Comparison of ENCODE assay signal across 8 mouse cellular contexts in genomic region chr16:4212167-4212962, GRCm38 (mm10). TPM values are rescaled to one million over a fixed set of nuclear protein-coding genes. Genes with fewer than 3 reads are reported as not detected.
DNase-seq lines count a peak whose midpoint lies in the region; ATAC-seq and TF ChIP-seq lines count a peak whose summit lies in the region.

No protein-coding gene starts in this region.

- 6% methylated on average over 23 of the region's 23 CpGs for WGBS in hindbrain, embryonic 14.5 days
- WGBS in midbrain, embryonic 16.5 days: 3% methylated on average over 23 of the region's 23 CpGs

- H3K9me3 ChIP-seq in hindbrain, embryonic 14.5 days (ENCODE audit: control insufficient read depth, low read length): no peaks in the 10 kb centered on the region
- H3K9me3 ChIP-seq in midbrain, embryonic 16.5 days (replicated peaks; ENCODE audit: control insufficient read depth, low read length, poor library complexity, severe bottlenecking): no peaks in the 10 kb centered on the region

- H3K27ac ChIP-seq in left cerebral cortex, adult 2 months: peak overlapping the region; percentile 69; the same call in 1 of the 2 replicates
- peak overlapping the region; percentile 99; the same call in 1 of the 2 replicates for H3K27ac ChIP-seq in hindbrain, embryonic 14.5 days
- H3K27ac ChIP-seq in midbrain, embryonic 16.5 days (ENCODE audit: low read length): peak overlapping the region; percentile 100

- no peak for ATAC-seq in hindbrain, embryonic 14.5 days (ENCODE audit: low FRiP score)
- no peak for ATAC-seq in midbrain, embryonic 16.5 days

- no peak for TF ChIP-seq POLR2A in brain, embryonic 14.5 days (IDR thresholded peaks at IDR 0.05; ENCODE audit: borderline replicate concordance, extremely low read depth, insufficient read depth, insufficient read length, poor library complexity, severe bottlenecking)

- H3K27me3 ChIP-seq in hindbrain, embryonic 14.5 days (ENCODE audit: control insufficient read depth, insufficient read depth, low read length): no peaks in the 10 kb centered on the region
- no peaks in the 10 kb centered on the region for H3K27me3 ChIP-seq in midbrain, embryonic 16.5 days (ENCODE audit: control insufficient read depth, insufficient read depth, low read depth, low read length)

- H3K36me3 ChIP-seq in hindbrain, embryonic 14.5 days (replicated peaks; ENCODE audit: control insufficient read depth, insufficient read depth): 0 out of 2 replicates have a peak, but pooled peaks cover 3% of the 10 kb centered on the region
- H3K36me3 ChIP-seq in midbrain, embryonic 16.5 days (ENCODE audit: control insufficient read depth, insufficient read depth, low read length): no peaks in the 10 kb centered on the region

- H3K9ac ChIP-seq in hindbrain, embryonic 14.5 days: peak overlapping the region; percentile 96
- peak overlapping the region; percentile 98 for H3K9ac ChIP-seq in midbrain, embryonic 16.5 days (ENCODE audit: low read depth, low read length)

- intact Hi-C loops in left cerebral cortex, adult 2 months (cut with DNase I): loop anchor here (5.0 kb wide), 3 partner anchors 55 to 135 kb away; partner anchors contain the start of gene Trap1

- peak overlapping the region; percentile 94 for H3K4me2 ChIP-seq in hindbrain, embryonic 14.5 days (replicated peaks)
- peak overlapping the region; percentile 79 for H3K4me2 ChIP-seq in midbrain, embryonic 16.5 days (ENCODE audit: low read length)

- no peak for DNase-seq in left cerebral cortex, adult 2 months (ENCODE audit: extremely low spot score in 1 of 2, low spot score in 2 of 2)
- DNase-seq in left cerebral cortex, adult 18-20 months (ENCODE audit: low spot score in 2 of 2): no peak
- peak; percentile 54 for DNase-seq in brain, embryonic 14.5 days (ENCODE audit: low read depth)
- no peak for DNase-seq in hindbrain, embryonic 14.5 days (ENCODE audit: low spot score)
- DNase-seq in right cerebral cortex, postnatal 14 days: no peak
- DNase-seq in ovary, postnatal 10 days (ENCODE audit: low spot score): no peak
- DNase-seq in cerebellum, adult 9-10 months: no peak

- TF ChIP-seq CTCF in left cerebral cortex, adult 2 months (IDR thresholded peaks at IDR 0.05): no peak
- TF ChIP-seq CTCF in brain, embryonic 14.5 days (IDR thresholded peaks at IDR 0.05; ENCODE audit: borderline replicate concordance, extremely low read depth, insufficient read depth, insufficient read length): no peak

- H3K4me1 ChIP-seq in hindbrain, embryonic 14.5 days (replicated peaks; ENCODE audit: control insufficient read depth, insufficient read depth, low read length): peaks cover 34% of the 10 kb centered on the region
- peaks cover 30% of the 10 kb centered on the region for H3K4me1 ChIP-seq in midbrain, embryonic 16.5 days (ENCODE audit: control insufficient read depth, insufficient read depth, low read length)

- peak overlapping the region; percentile 58 for H3K4me3 ChIP-seq in left cerebral cortex, adult 2 months
- peak overlapping the region; percentile 85 for H3K4me3 ChIP-seq in hindbrain, embryonic 14.5 days (replicated peaks; ENCODE audit: low read length)
- H3K4me3 ChIP-seq in midbrain, embryonic 16.5 days (ENCODE audit: low read depth, low read length): peak overlapping the region; percentile 96

RNA-seq across cellular contexts. Expression of gene Crebbp, which starts 1.4 kb away (rescaled TPM):
- total RNA-seq in left cerebral cortex, adult 2 months (2021): 10 to 100 TPM; 91.5 to 92.3 TPM
- 10 to 100 TPM; 79.7 to 80.6 TPM for total RNA-seq in left cerebral cortex, adult 18-20 months (2021)
- polyA plus RNA-seq in brain, embryonic 14.5 days (2012; rRNA removed): 14.0 and 42.0 TPM in 2 replicates
- polyA plus RNA-seq in hindbrain, embryonic 14.5 days (2014; fragmentation: Nextera tagmentation; extraction: Ambion mirVana): 38.8 and 45.7 TPM in 2 replicates
- 34.9 and 39.9 TPM in 2 replicates for polyA plus RNA-seq in midbrain, embryonic 16.5 days (2015; fragmentation: Nextera tagmentation; extraction: Ambion mirVana)
